Comparison of ENCODE assay signal across 8 mouse cellular contexts in genomic region chr16:30009521-30010186, GRCm38 (mm10). TPM values are rescaled to one million over a fixed set of nuclear protein-coding genes. Genes with fewer than 3 reads are reported as not detected.
DNase-seq lines count a peak whose midpoint lies in the region; TF ChIP-seq lines count a peak whose summit lies in the region.

No protein-coding gene starts in this region.

- TF ChIP-seq POLR2A in lung, adult 2 months (IDR thresholded peaks at IDR 0.05; ENCODE audit: borderline replicate concordance, extremely low read depth, low read depth, low read length), result no peak
- no peak for TF ChIP-seq POLR2A in small intestine, adult 2 months (IDR thresholded peaks at IDR 0.05; ENCODE audit: low read depth, low read length)

- H3K4me3 ChIP-seq in layer of hippocampus, adult 2 months, result no peak overlapping the region; the same call in 1 of the 2 replicates
- H3K4me3 ChIP-seq in lung, adult 2 months (replicated peaks; ENCODE audit: extremely low read depth, low read depth, low read length), result peak overlapping the region; percentile 12
- H3K4me3 ChIP-seq in small intestine, adult 2 months (ENCODE audit: low read depth, low read length), result peak overlapping the region; percentile 66

- 20% methylated on average over 17 of the region's 17 CpGs for WGBS in lung, adult 2 months
- 5% methylated on average over 17 of the region's 17 CpGs for WGBS in small intestine, adult 2 months

- no peak for TF ChIP-seq CTCF in layer of hippocampus, adult 2 months (conservative IDR thresholded peaks at IDR 0.05)
- no peak for TF ChIP-seq CTCF in lung, adult 2 months (IDR thresholded peaks at IDR 0.05; ENCODE audit: insufficient read depth, low read length)
- no peak for TF ChIP-seq CTCF in small intestine, adult 2 months (IDR thresholded peaks at IDR 0.05; ENCODE audit: extremely low read depth, insufficient read length, insufficient replicate concordance, low read depth, low read length)

- H3K4me1 ChIP-seq in lung, adult 2 months (ENCODE audit: control insufficient read depth, insufficient read depth, low read length), result peaks cover 12% of the 10 kb centered on the region
- H3K4me1 ChIP-seq in small intestine, adult 2 months (ENCODE audit: control insufficient read depth, insufficient read depth, insufficient read length, low read length), result peaks cover 16% of the 10 kb centered on the region

- H3K27me3 ChIP-seq in small intestine, adult 2 months (ENCODE audit: control insufficient read depth, insufficient read depth, low read length), result no peaks in the 10 kb centered on the region

- no peaks in the 10 kb centered on the region for H3K36me3 ChIP-seq in small intestine, adult 2 months (ENCODE audit: control insufficient read depth, insufficient read depth, low read length)

- no peak for DNase-seq in layer of hippocampus, adult 2 months (ENCODE audit: low spot score in 2 of 2)
- DNase-seq in layer of hippocampus, adult 9-10 months (ENCODE audit: low spot score), result no peak
- DNase-seq in cerebellum, postnatal 14 days, result peak; percentile 16 to 23
- DNase-seq in heart, adult 8-10 months (ENCODE audit: low spot score), result peak; percentile 58
- DNase-seq in kidney, adult 18-20 months, result peak; percentile 53
- DNase-seq in lung, adult 2 months, result peak; percentile 56
- no peak for DNase-seq in ovary, adult 18-20 months (ENCODE audit: low spot score)

- H3K27ac ChIP-seq in layer of hippocampus, adult 2 months, result peak overlapping the region; percentile 53; the same call in 1 of the 2 replicates
- H3K27ac ChIP-seq in small intestine, adult 2 months (ENCODE audit: insufficient read depth, low read depth, low read length), result peak overlapping the region; percentile 76

RNA-seq across cellular contexts. Expression of gene Hes1, which starts 54.5 kb away (rescaled TPM):
- 10 to 100 TPM; 23.3 to 32.7 TPM for total RNA-seq in layer of hippocampus, adult 2 months (2021)
- 10 to 100 TPM; 17.9 to 29.6 (median 23.7) TPM for total RNA-seq in heart, adult 8-10 months (2022)
- polyA plus RNA-seq in lung, adult 2 months (2012; rRNA removed), result 167 and 332 TPM in 2 replicates
- polyA plus RNA-seq in small intestine, adult 2 months (2012; rRNA removed), result 135 and 295 TPM in 2 replicates

Comparison
In these comparisons a context has a peak if more than half of its experiments do, and no peak if none do; other contexts are left out.
1. DNase-seq: peak in cerebellum, postnatal 14 days (2 of 2), heart, adult 8-10 months (single experiment), kidney, adult 18-20 months (single experiment) and lung, adult 2 months (single experiment); none in layer of hippocampus, adult 2 months (0 of 2), layer of hippocampus, adult 9-10 months (single experiment) and ovary, adult 18-20 months (single experiment).